Mouse (Mus musculus) pancreas, adult 10 weeks (tissue): ENCODE data around the gene Chrdl2. TPM values are rescaled to one million over a fixed set of nuclear protein-coding genes. Genes with fewer than 3 reads are reported as not detected.

Experiments
- polyA plus RNA-seq: library from polyadenylated mRNA; stranded (reverse); fragments of 350-450 nt; fragmentation: Illumina TruSeq; extraction: RNeasy Lipid Tissue Mini Kit (QIAGEN cat#74804); gene quantifications from one replicate; pipeline ENCODE4 v1.2.3, GENCODE M21; 2015; ENCODE audit warnings: low read depth, low replicate concordance; ENCODE audit not compliant: insufficient read depth

Gene Chrdl2
- 1.7 TPM for polyA plus RNA-seq

DNA sequence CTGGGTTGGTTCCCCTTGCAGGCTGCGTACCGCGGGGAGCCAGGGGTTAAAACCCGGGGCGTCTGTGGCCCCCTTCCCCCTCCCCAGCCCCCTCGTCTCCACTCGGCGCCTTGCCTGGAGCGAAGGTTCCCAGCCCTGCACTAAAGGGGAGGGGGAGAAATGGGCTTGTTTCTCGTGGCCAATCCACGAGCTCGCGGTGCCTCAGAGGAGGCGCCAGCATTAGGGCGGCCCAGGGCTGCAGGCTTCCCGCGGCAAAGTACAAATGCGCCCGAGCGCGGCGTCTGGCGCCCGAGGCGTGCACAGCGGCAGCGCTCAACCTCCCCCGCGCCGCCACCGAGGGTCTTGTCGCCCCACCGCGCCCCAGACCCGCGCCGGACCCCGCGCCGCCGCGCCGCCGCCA lies at the start of gene Chrdl2:
Gene Chrdl2, plus strand, starts transcription at position 383 of the 400 bp plus-strand sequence.

GRCm38 (mm10) chr7:99980132-99980591 lies 25.8 kb upstream of the Chrdl2 start, which contains the start of gene Rnf169:
TSS of gene Rnf169 (minus strand) at chr7:99980448.

Other genes starting within 250 kb of the Chrdl2 start
- not detected for gene Olfr521, start 242.7 kb upstream of the Chrdl2 start, polyA plus RNA-seq
- 1.5 TPM for gene Neu3, start 177.8 kb upstream of the Chrdl2 start, polyA plus RNA-seq
- gene Xrra1, start 147.1 kb upstream of the Chrdl2 start, polyA plus RNA-seq: not detected
- 41.1 TPM for gene Spcs2, start 142.7 kb upstream of the Chrdl2 start, polyA plus RNA-seq
- gene Rnf169, start 25.7 kb upstream of the Chrdl2 start, polyA plus RNA-seq: 3.9 TPM
- gene Pold3, start 115.4 kb downstream of the Chrdl2 start, polyA plus RNA-seq: 6.1 TPM
- gene Lipt2, start 153.1 kb downstream of the Chrdl2 start, polyA plus RNA-seq: 1.8 TPM
- 7.1 TPM for gene Kcne3, start 170.3 kb downstream of the Chrdl2 start, polyA plus RNA-seq
- gene Pgm2l1, start 221.2 kb downstream of the Chrdl2 start, polyA plus RNA-seq: 1.7 TPM